10 mouse cellular contexts compared by ENCODE assay signal in genomic region chr5:65038811-65039571, GRCm38 (mm10). TPM values are rescaled to one million over a fixed set of nuclear protein-coding genes. Genes with fewer than 3 reads are reported as not detected.
DNase-seq lines count a peak whose midpoint lies in the region; ATAC-seq and TF ChIP-seq lines count a peak whose summit lies in the region.
"Had no signal": no experiment of that assay in that cellular context is flagged by ENCODE, and none has a peak within 500 bp of the region (broad histone marks: within the 10 kb centered on the region; RNA-seq: fewer than 3 reads in every experiment).

No protein-coding gene starts in this region.

- H3K4me1 ChIP-seq in liver, embryonic 15.5 days (replicated peaks), result no peaks in the 10 kb centered on the region
- H3K4me1 ChIP-seq in liver, embryonic 12.5 days, result no peaks in the 10 kb centered on the region

- peak; percentile 69 for DNase-seq in gastrocnemius, adult 2 months
- DNase-seq in kidney, adult 11 months, result peak; percentile 13
- DNase-seq in skeletal muscle tissue, adult 2 months (ENCODE audit: low read depth, low spot score), result peak; percentile 67
- no peak for DNase-seq in left cerebral cortex, postnatal 25 days (ENCODE audit: low spot score in 2 of 2)
- no peak for DNase-seq in cerebellum, adult 18-20 months
- no peak for DNase-seq in right cerebral cortex, postnatal 14 days
- DNase-seq: cerebellum, adult 9-11 months had no signal

- H3K4me3 ChIP-seq in liver, embryonic 15.5 days (replicated peaks), result no peak overlapping the region
- no peak overlapping the region for H3K4me3 ChIP-seq in liver, embryonic 12.5 days
- peak overlapping the region; percentile 50 for H3K4me3 ChIP-seq in gastrocnemius, adult 2 months
- H3K4me3 ChIP-seq: hindbrain, embryonic 15.5 days had no signal

- H3K9ac ChIP-seq in liver, embryonic 15.5 days, result no peak overlapping the region
- no peak overlapping the region for H3K9ac ChIP-seq in liver, embryonic 12.5 days
- H3K9ac ChIP-seq: hindbrain, embryonic 15.5 days had no signal

- intact Hi-C loops in gastrocnemius, adult 2 months (cut with DNase I), result no loop called here
- intact Hi-C loops in left cerebral cortex, postnatal 25 days (cut with DNase I), result no loop called here

- no peaks in the 10 kb centered on the region for H3K9me3 ChIP-seq in liver, embryonic 15.5 days (replicated peaks)
- H3K9me3 ChIP-seq in liver, embryonic 12.5 days (replicated peaks), result no peaks in the 10 kb centered on the region
- H3K9me3 ChIP-seq: hindbrain, embryonic 15.5 days had no signal

- H3K4me2 ChIP-seq in liver, embryonic 15.5 days, result no peak overlapping the region
- no peak overlapping the region for H3K4me2 ChIP-seq in liver, embryonic 12.5 days
- H3K4me2 ChIP-seq: hindbrain, embryonic 15.5 days had no signal

- ATAC-seq in liver, embryonic 15.5 days (ENCODE audit: insufficient read depth), result no peak
- no peak for ATAC-seq in liver, embryonic 12.5 days

- WGBS in liver, embryonic 15.5 days (ENCODE audit: insufficient replicate concordance), result 72% methylated on average over 11 of the region's 11 CpGs
- WGBS in liver, embryonic 12.5 days (ENCODE audit: insufficient replicate concordance), result 73% methylated on average over 11 of the region's 11 CpGs

- 0 out of 2 replicates have a peak overlapping the region, but pooled peaks have one; percentile 24 for H3K27ac ChIP-seq in liver, embryonic 15.5 days (replicated peaks)
- no peak overlapping the region for H3K27ac ChIP-seq in liver, embryonic 12.5 days
- H3K27ac ChIP-seq in gastrocnemius, adult 2 months, result peak overlapping the region; percentile 77
- H3K27ac ChIP-seq: hindbrain, embryonic 15.5 days had no signal

- H3K36me3 ChIP-seq in liver, embryonic 15.5 days (replicated peaks), result 0 out of 2 replicates have a peak, but pooled peaks cover 6% of the 10 kb centered on the region
- H3K36me3 ChIP-seq in liver, embryonic 12.5 days, result peaks cover 3% of the 10 kb centered on the region; the same call in 1 of the 2 replicates
- H3K36me3 ChIP-seq: hindbrain, embryonic 15.5 days had no signal

- no peaks in the 10 kb centered on the region for H3K27me3 ChIP-seq in liver, embryonic 15.5 days
- H3K27me3 ChIP-seq in liver, embryonic 12.5 days (replicated peaks), result no peaks in the 10 kb centered on the region
- H3K27me3 ChIP-seq: hindbrain, embryonic 15.5 days had no signal

- no peak for TF ChIP-seq CTCF in gastrocnemius, adult 2 months (IDR thresholded peaks at IDR 0.05)

RNA-seq across cellular contexts. Expression of gene Tmem156, which starts 52.9 kb away (rescaled TPM):
- 0.88 and 0.89 TPM in 2 replicates for polyA plus RNA-seq in liver, embryonic 15.5 days (2015; fragmentation: Nextera tagmentation; extraction: Ambion mirVana)
- polyA plus RNA-seq in liver, embryonic 12.5 days (2016; fragmentation: Nextera tagmentation; extraction: Ambion mirVana), result 0.39 and 0.41 TPM in 2 replicates
- total RNA-seq in gastrocnemius, adult 2 months (2021), result not detected
- total RNA-seq in left cerebral cortex, postnatal 25 days (2021), result under 1 TPM; 0.46 to 0.71 TPM
- polyA plus RNA-seq: hindbrain, embryonic 15.5 days had no signal

Comparison
In these comparisons a context has a peak if more than half of its experiments do, and no peak if none do; other contexts are left out.
1. DNase-seq: peak in gastrocnemius, adult 2 months (single experiment), kidney, adult 11 months (single experiment) and skeletal muscle tissue, adult 2 months (single experiment); none in left cerebral cortex, postnatal 25 days (0 of 2), cerebellum, adult 18-20 months (0 of 2) and right cerebral cortex, postnatal 14 days (single experiment).